Mouse (Mus musculus): ENCODE measurements around the gene Plekhb2. TPM values are rescaled to one million over a fixed set of nuclear protein-coding genes. Genes with fewer than 3 reads are reported as not detected.

The Plekhb2 gene
- polyA plus RNA-seq (2012; rRNA removed; ENCODE audit: low replicate concordance): 120 and 145 TPM in 2 replicates

GRCm38 (mm10) chr1:34849745-34850342, at the start of gene Plekhb2:
Gene Plekhb2 (plus strand): TSS chr1:34849976.

GRCm38 (mm10) chr1:34842887-34843618, 6.7 kb upstream of the Plekhb2 start, which contains the start of gene Fam168b:
Gene Fam168b (minus strand): TSS chr1:34843065.

Other genes with a start within 250 kb of the Plekhb2 start
- 176 and 213 TPM in 2 replicates for gene Fam168b, start 6.9 kb upstream of the Plekhb2 start, polyA plus RNA-seq (2012; rRNA removed; ENCODE audit: low replicate concordance)

Measured in duodenum, adult 2 months (tissue).